Mouse (Mus musculus) testis, postnatal 14 days (tissue): ENCODE data around the gene Tshb.

ENCODE experiments used
- DNase-seq: peaks from one replicate; pipeline ENCODE4 v3.0.0; 2021; ENCODE audit warnings: low spot score

Tshb gene

GRCm38 (mm10) chr3:102782618-102783017, at the start of gene Tshb:
Gene Tshb, minus strand, starts transcription at chr3:102782718.
- no peak for DNase-seq

GRCm38 (mm10) chr3:102803937-102804336, 21.4 kb upstream of the Tshb start:
- no peak for DNase-seq

- no peak for DNase-seq
Observed at GRCm38 (mm10) chr3:102787369-102787768, 4.9 kb upstream of the Tshb start.

- DNase-seq: no peak
Observed at GRCm38 (mm10) chr3:102773018-102773417, 9.5 kb downstream of the Tshb start.

GRCm38 (mm10) chr3:102764850-102765249, 17.7 kb downstream of the Tshb start:
- DNase-seq: no peak

GRCm38 (mm10) chr3:102763713-102764400, 18.7 kb downstream of the Tshb start:
- DNase-seq: no peak

GRCm38 (mm10) chr3:102762388-102762787, 20.1 kb downstream of the Tshb start:
- DNase-seq: no peak

GRCm38 (mm10) chr3:102760236-102760635, 22.3 kb downstream of the Tshb start:
- no peak for DNase-seq

GRCm38 (mm10) chr3:102757019-102757418, 25.5 kb downstream of the Tshb start:
- DNase-seq: no peak

GRCm38 (mm10) chr3:102755801-102756200, 26.7 kb downstream of the Tshb start:
- no peak for DNase-seq

- no peak for DNase-seq
Observed at GRCm38 (mm10) chr3:102752457-102752856, 30.1 kb downstream of the Tshb start.

GRCm38 (mm10) chr3:102752053-102752452, 30.5 kb downstream of the Tshb start:
- DNase-seq: no peak

- no peak for DNase-seq
Observed at GRCm38 (mm10) chr3:102751536-102751935, 31.0 kb downstream of the Tshb start.

GRCm38 (mm10) chr3:102751136-102751535, 31.4 kb downstream of the Tshb start:
- DNase-seq: no peak

GRCm38 (mm10) chr3:102748686-102749085, 33.8 kb downstream of the Tshb start:
- no peak for DNase-seq

- DNase-seq: no peak
Observed at GRCm38 (mm10) chr3:102748038-102748437, 34.5 kb downstream of the Tshb start.

- DNase-seq: no peak
Observed at GRCm38 (mm10) chr3:102746174-102746573, 36.3 kb downstream of the Tshb start.

- no peak for DNase-seq
Observed at GRCm38 (mm10) chr3:102744657-102745056, 37.9 kb downstream of the Tshb start.

GRCm38 (mm10) chr3:102743781-102744471, 38.6 kb downstream of the Tshb start:
- no peak for DNase-seq

- no peak for DNase-seq
Observed at GRCm38 (mm10) chr3:102743202-102743601, 39.3 kb downstream of the Tshb start.

- no peak for DNase-seq
Observed at GRCm38 (mm10) chr3:102742725-102743124, 39.8 kb downstream of the Tshb start.

- DNase-seq: no peak
Observed at GRCm38 (mm10) chr3:102738926-102739325, 43.6 kb downstream of the Tshb start.

GRCm38 (mm10) chr3:102738161-102738901, 44.2 kb downstream of the Tshb start:
- DNase-seq: no peak
